Mouse (Mus musculus): Measurements from ENCODE around the gene Nat8l.
A peak's percentile ranks its signal among the peaks of the same experiment; 100 is the strongest.
"Not testable (repeated sequence)": the region's sequence is repeated elsewhere in the genome, so short reads cannot be mapped to it uniquely, and the experiment has no call there.

Nat8l gene

GRCm38 (mm10) chr5:33995843-33996693, at the start of gene Nat8l:
Nat8l (plus strand) TSS chr5:33995984.
- DNase-seq = peak; percentile 80

- not testable (repeated sequence) for DNase-seq
These were observed 48.7 kb upstream of the Nat8l start for GRCm38 (mm10) chr5:33947035-33947434.

GRCm38 (mm10) chr5:33948314-33948713, 47.5 kb upstream of the Nat8l start:
- no peak for DNase-seq

- no peak for DNase-seq
These were observed 42.2 kb upstream of the Nat8l start for GRCm38 (mm10) chr5:33953471-33954185.

- DNase-seq = peak; percentile 85
These were observed 41.4 kb upstream of the Nat8l start for GRCm38 (mm10) chr5:33954354-33954753.

- DNase-seq = no peak
These were observed 39.9 kb upstream of the Nat8l start for GRCm38 (mm10) chr5:33955868-33956267.

GRCm38 (mm10) chr5:33959382-33959781, 36.4 kb upstream of the Nat8l start:
- no peak for DNase-seq

- no peak for DNase-seq
These were observed 21.0 kb upstream of the Nat8l start for GRCm38 (mm10) chr5:33974736-33975135.

GRCm38 (mm10) chr5:33976267-33976666, 19.5 kb upstream of the Nat8l start:
- no peak for DNase-seq

- DNase-seq = no peak
These were observed 13.0 kb upstream of the Nat8l start for GRCm38 (mm10) chr5:33982731-33983259.

- peak; percentile 95 for DNase-seq
These were observed 12.3 kb upstream of the Nat8l start, which contains the start of gene Gm1673 for GRCm38 (mm10) chr5:33983309-33984121. Gm1673 (plus strand) TSS chr5:33983433.

GRCm38 (mm10) chr5:33994671-33995625, 836 bp upstream of the Nat8l start:
- DNase-seq = peak; percentile 76

- DNase-seq = no peak
These were observed 886 bp downstream of the Nat8l start for GRCm38 (mm10) chr5:33996694-33997045.

- DNase-seq = peak; percentile 57
These were observed 1.4 kb downstream of the Nat8l start for GRCm38 (mm10) chr5:33997051-33997741.

GRCm38 (mm10) chr5:33997829-33998504, 2.2 kb downstream of the Nat8l start:
- DNase-seq = no peak

- no peak for DNase-seq
These were observed 2.7 kb downstream of the Nat8l start for GRCm38 (mm10) chr5:33998505-33998877.

- no peak for DNase-seq
These were observed 3.8 kb downstream of the Nat8l start for GRCm38 (mm10) chr5:33999466-34000090.

GRCm38 (mm10) chr5:34000809-34001208, 5.0 kb downstream of the Nat8l start:
- no peak for DNase-seq

- no peak for DNase-seq
These were observed 5.6 kb downstream of the Nat8l start for GRCm38 (mm10) chr5:34001401-34001800.

- DNase-seq = no peak
These were observed 6.9 kb downstream of the Nat8l start for GRCm38 (mm10) chr5:34002636-34003035.

Data from thymus, postnatal 4 days (tissue).